Mouse (Mus musculus) stomach, embryonic 16.5 days (tissue): Measurements from ENCODE around the gene Uba2. TPM values are rescaled to one million over a fixed set of nuclear protein-coding genes. Genes with fewer than 3 reads are reported as not detected.
"Not testable (repeated sequence)": the region's sequence is repeated elsewhere in the genome, so short reads cannot be mapped to it uniquely, and the experiment has no call there.

ENCODE experiments used
- ATAC-seq: fragments of 200-750 bp; cut with Nextera tagmentation; 2 replicates; pipeline ENCODE4 v1.8.0; 2017; ENCODE audit warnings: moderate number of reproducible peaks, moderate TSS enrichment; ENCODE audit not compliant: insufficient read depth, low FRiP score
- H3K27ac ChIP-seq: fragments of 300-500 bp; sonication (generic); 2 replicates; pipeline ENCODE4 v1.5.1; 2014; ENCODE audit warnings: low read length
- H3K27me3 ChIP-seq: fragments of 300-500 bp; sonication (generic); 2 replicates; pipeline ENCODE4 v1.6.1; 2014; ENCODE audit warnings: low read length, control low read depth, mixed read lengths; ENCODE audit not compliant: control insufficient read depth, insufficient read depth
- H3K36me3 ChIP-seq: fragments of 300-500 bp; sonication (generic); 2 replicates; pipeline ENCODE4 v1.6.1; 2014; ENCODE audit warnings: low read length; ENCODE audit not compliant: control insufficient read depth, insufficient read depth
- H3K4me1 ChIP-seq: fragments of 300-500 bp; sonication (generic); 2 replicates; pipeline ENCODE4 v1.6.1; 2014; ENCODE audit warnings: low read length, control low read depth, mixed read lengths; ENCODE audit not compliant: control insufficient read depth, insufficient read depth
- H3K4me2 ChIP-seq: fragments of 300-500 bp; sonication (generic); 2 replicates; pipeline ENCODE4 v1.6.1; 2014; ENCODE audit warnings: low read depth, low read length, mixed read lengths
- H3K4me3 ChIP-seq: fragments of 300-500 bp; sonication (generic); replicated peaks from 2 replicates; pipeline ENCODE4 v1.5.1; 2014; ENCODE audit warnings: mild to moderate bottlenecking, low read length
- H3K9ac ChIP-seq: fragments of 300-500 bp; sonication (generic); 2 replicates; pipeline ENCODE4 v1.6.1; 2014; ENCODE audit warnings: low read length
- H3K9me3 ChIP-seq: fragments of 300-500 bp; sonication (generic); replicated peaks from 2 replicates; pipeline ENCODE4 v1.6.1; 2016; ENCODE audit warnings: low read length, control low read depth; ENCODE audit not compliant: control insufficient read depth
- WGBS: fragments of 180-500 bp; shearing (Covaris S2); extraction: QIAGEN DNeasy Blood & Tissue Kit; methylation state at CpG from one replicate; pipeline ENCODE4 v1.1.7; 2014; 5-methylcytosine and 5-hydroxymethylcytosine counted together
- polyA plus RNA-seq: library from polyadenylated mRNA; unstranded; fragments of >200 nt; fragmentation: Nextera tagmentation; extraction: Ambion mirVana; gene quantifications from 2 replicates; pipeline ENCODE4 v1.2.1, GENCODE M21; 2015

The Uba2 gene
- polyA plus RNA-seq = 161 and 165 TPM in 2 replicates

- Histone ChIP-seq H3K9ac (peak within 1 kb of the TSS; percentile 96), H3K4me3 (peak within 1 kb of the TSS; percentile 97), H3K27me3 (no peaks in the 10 kb centered on the region), H3K9me3 (no peaks in the 10 kb centered on the region), H3K27ac (peak within 1 kb of the TSS; percentile 90), H3K36me3 (0 out of 2 replicates have a peak, but pooled peaks cover 4% of the 10 kb centered on the region), H3K4me1 (peaks cover 8% of the 10 kb centered on the region), H3K4me2 (peak within 1 kb of the TSS; percentile 64)
- ATAC-seq = no peak
- WGBS = 67% methylated on average over 3 of the region's 3 CpGs
Measured at GRCm38 (mm10) chr7:34169454-34169853, at the start of gene Uba2. Uba2 (minus strand) TSS chr7:34169599.

GRCm38 (mm10) chr7:34218496-34218895, 49.1 kb upstream of the Uba2 start:
- H3K4me2 ChIP-seq = no peak overlapping the region
- H3K27ac ChIP-seq = no peak overlapping the region
- H3K36me3 ChIP-seq = peaks cover 25% of the 10 kb centered on the region
- H3K9ac ChIP-seq = no peak overlapping the region
- ATAC-seq = peak; percentile 4; the same call in 1 of the 2 replicates
- H3K4me1 ChIP-seq = no peaks in the 10 kb centered on the region
- WGBS = 72% methylated on average over 1 of the region's 1 CpGs
- no peak overlapping the region for H3K4me3 ChIP-seq
- no peaks in the 10 kb centered on the region; the same call in 1 of the 2 replicates for H3K9me3 ChIP-seq
- no peaks in the 10 kb centered on the region for H3K27me3 ChIP-seq

GRCm38 (mm10) chr7:34216474-34216873, 47.1 kb upstream of the Uba2 start:
- H3K9me3 ChIP-seq = no peaks in the 10 kb centered on the region
- no peak overlapping the region for H3K9ac ChIP-seq
- no peak overlapping the region for H3K4me2 ChIP-seq
- ATAC-seq = no peak
- WGBS = 92% methylated on average over 10 of the region's 10 CpGs
- H3K36me3 ChIP-seq = peaks cover 23% of the 10 kb centered on the region
- no peaks in the 10 kb centered on the region for H3K27me3 ChIP-seq
- H3K4me1 ChIP-seq = no peaks in the 10 kb centered on the region
- H3K27ac ChIP-seq = no peak overlapping the region
- no peak overlapping the region for H3K4me3 ChIP-seq

GRCm38 (mm10) chr7:34215481-34215880, 46.1 kb upstream of the Uba2 start:
- Histone ChIP-seq H3K4me1 (no peaks in the 10 kb centered on the region), H3K4me3 (no peak overlapping the region), H3K9ac (no peak overlapping the region), H3K36me3 (peaks cover 28% of the 10 kb centered on the region), H3K27me3 (no peaks in the 10 kb centered on the region), H3K4me2 (no peak overlapping the region), H3K27ac (no peak overlapping the region), H3K9me3 (no peaks in the 10 kb centered on the region)
- WGBS = 87% methylated on average over 9 of the region's 9 CpGs
- ATAC-seq = no peak

GRCm38 (mm10) chr7:34214644-34215043, 45.2 kb upstream of the Uba2 start:
- no peaks in the 10 kb centered on the region for H3K4me1 ChIP-seq
- no peak overlapping the region for H3K27ac ChIP-seq
- H3K9me3 ChIP-seq = no peaks in the 10 kb centered on the region
- no peak overlapping the region for H3K9ac ChIP-seq
- no peak overlapping the region for H3K4me3 ChIP-seq
- no peak for ATAC-seq
- H3K36me3 ChIP-seq = peaks cover 28% of the 10 kb centered on the region
- no peaks in the 10 kb centered on the region for H3K27me3 ChIP-seq
- H3K4me2 ChIP-seq = no peak overlapping the region
- WGBS = 92% methylated on average over 8 of the region's 8 CpGs

GRCm38 (mm10) chr7:34213281-34213680, 43.9 kb upstream of the Uba2 start:
- H3K27ac ChIP-seq = peak overlapping the region; percentile 11; the same call in 1 of the 2 replicates
- H3K4me1 ChIP-seq = no peaks in the 10 kb centered on the region
- H3K27me3 ChIP-seq = no peaks in the 10 kb centered on the region
- H3K9me3 ChIP-seq = no peaks in the 10 kb centered on the region
- no peak overlapping the region for H3K9ac ChIP-seq
- ATAC-seq = no peak
- H3K4me3 ChIP-seq = no peak overlapping the region
- no peak overlapping the region for H3K4me2 ChIP-seq
- peaks cover 33% of the 10 kb centered on the region; the same call in 1 of the 2 replicates for H3K36me3 ChIP-seq
- 76% methylated on average over 7 of the region's 7 CpGs for WGBS

GRCm38 (mm10) chr7:34208027-34208745, 38.8 kb upstream of the Uba2 start:
- Histone ChIP-seq H3K9ac (no peak overlapping the region), H3K4me2 (no peak overlapping the region), H3K27me3 (no peaks in the 10 kb centered on the region), H3K9me3 (no peaks in the 10 kb centered on the region), H3K36me3 (peaks cover 56% of the 10 kb centered on the region), H3K4me1 (no peaks in the 10 kb centered on the region), H3K27ac (no peak overlapping the region), H3K4me3 (no peak overlapping the region)
- WGBS = 92% methylated on average over 9 of the region's 9 CpGs
- no peak for ATAC-seq

GRCm38 (mm10) chr7:34206331-34206730, 36.9 kb upstream of the Uba2 start:
- Histone ChIP-seq H3K4me3 (no peak overlapping the region), H3K9me3 (no peaks in the 10 kb centered on the region), H3K36me3 (peaks cover 61% of the 10 kb centered on the region), H3K9ac (no peak overlapping the region), H3K27me3 (no peaks in the 10 kb centered on the region), H3K27ac (no peak overlapping the region), H3K4me2 (no peak overlapping the region), H3K4me1 (no peaks in the 10 kb centered on the region)
- 93% methylated on average over 6 of the region's 6 CpGs for WGBS
- ATAC-seq = no peak

GRCm38 (mm10) chr7:34202147-34202546, 32.7 kb upstream of the Uba2 start:
- H3K9me3 ChIP-seq, H3K4me1 ChIP-seq, H3K27ac ChIP-seq, H3K4me2 ChIP-seq, ATAC-seq, H3K9ac ChIP-seq, H3K27me3 ChIP-seq, H3K4me3 ChIP-seq: not testable (repeated sequence)
- 94% methylated on average over 10 of the region's 10 CpGs for WGBS
- H3K36me3 ChIP-seq = peaks cover 45% of the 10 kb centered on the region
